Mouse (Mus musculus) erythroblast, embryonic 14.5 days (primary cell): ENCODE data around the gene Sdf2.

Experiments
- GATA1 ChIP-seq: IDR thresholded peaks from 2 replicates; pipeline ENCODE4 v1.6.1; 2012; ENCODE audit warnings: low read length, inconsistent platforms, mixed read lengths
- TAL1 ChIP-seq: IDR thresholded peaks from 3 replicates; pipeline ENCODE4 v1.6.1; 2012; ENCODE audit warnings: low read length, inconsistent platforms, mixed read lengths

DNA sequence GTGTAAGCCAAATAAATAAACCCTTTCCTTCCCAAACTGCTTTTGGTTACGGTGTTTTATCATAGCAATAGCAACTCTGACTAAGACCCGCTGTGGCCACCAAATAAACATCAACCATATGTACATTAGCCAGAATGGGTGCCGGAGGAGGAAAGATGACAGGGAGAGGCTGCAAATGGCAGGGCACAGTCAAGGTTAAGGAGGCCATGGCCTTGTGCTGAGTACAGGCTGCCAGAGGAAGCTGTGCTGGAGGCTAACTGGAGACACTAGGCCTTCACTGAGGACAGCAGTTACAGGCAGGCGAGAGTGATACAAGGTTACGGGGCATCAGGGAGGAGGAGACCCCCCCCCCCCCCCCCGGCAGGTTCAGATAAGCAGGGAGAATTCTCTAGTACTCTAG, 35.7 kb upstream of the Sdf2 start:
- TF ChIP-seq GATA1 = no peak
- no peak for TF ChIP-seq TAL1
